Mouse (Mus musculus) cerebellum, postnatal 14 days (tissue): Measurements from ENCODE around the gene Adcy10.
A peak's percentile ranks its signal among the peaks of the same experiment; 100 is the strongest.

Experiments used
- DNase-seq, 2 experiments: peaks; one replicate each; pipeline ENCODE4 v3.0.0; 2021; ENCODE audit warnings: mixed read lengths in 2 of 2

Adcy10 gene

GRCm38 (mm10) chr1:165605108-165605507, 120.1 kb downstream of the Adcy10 start:
- no peak for DNase-seq

- no peak for DNase-seq
Observed at GRCm38 (mm10) chr1:165605774-165606173, 120.8 kb downstream of the Adcy10 start.

GRCm38 (mm10) chr1:165608904-165609303, 123.9 kb downstream of the Adcy10 start:
- no peak for DNase-seq

- no peak for DNase-seq
Observed at GRCm38 (mm10) chr1:165609495-165610320, 124.7 kb downstream of the Adcy10 start.

GRCm38 (mm10) chr1:165610321-165610999, 125.5 kb downstream of the Adcy10 start:
- DNase-seq = no peak

- DNase-seq = no peak
Observed at GRCm38 (mm10) chr1:165612714-165613113, 127.7 kb downstream of the Adcy10 start.

- no peak for DNase-seq
Observed at GRCm38 (mm10) chr1:165613926-165614325, 128.9 kb downstream of the Adcy10 start.

GRCm38 (mm10) chr1:165614793-165615192, 129.8 kb downstream of the Adcy10 start:
- no peak for DNase-seq

- DNase-seq = no peak
Observed at GRCm38 (mm10) chr1:165616652-165617051, 131.7 kb downstream of the Adcy10 start.

- DNase-seq = no peak
Observed at GRCm38 (mm10) chr1:165617166-165617891, 132.3 kb downstream of the Adcy10 start.

- peak; percentile 45 to 61 for DNase-seq
Observed at GRCm38 (mm10) chr1:165618201-165618624, 133.2 kb downstream of the Adcy10 start.

GRCm38 (mm10) chr1:165625058-165625457, 140.1 kb downstream of the Adcy10 start:
- DNase-seq = no peak

- DNase-seq = no peak
Observed at GRCm38 (mm10) chr1:165625896-165626295, 140.9 kb downstream of the Adcy10 start.
